Mouse (Mus musculus): ENCODE measurements at regions not wholly inside any gene's neighbourhood (a gene's known extent, or its start where the extent isn't known, plus 50 kb on each side); places are given as distances from the start of the nearest gene placed in this dataset.
A peak's percentile ranks its signal among the peaks of the same experiment; 100 is the strongest.

- DNase-seq (ENCODE audit: low read depth, low spot score): peak; percentile 26
Measured at GRCm38 (mm10) chr8:15734461-15734860, 688.6 kb upstream of the BB014433 start.

GRCm38 (mm10) chr8:15731324-15731723 is 685.4 kb upstream of the BB014433 start:
- DNase-seq (ENCODE audit: low read depth, low spot score): no peak

DNA sequence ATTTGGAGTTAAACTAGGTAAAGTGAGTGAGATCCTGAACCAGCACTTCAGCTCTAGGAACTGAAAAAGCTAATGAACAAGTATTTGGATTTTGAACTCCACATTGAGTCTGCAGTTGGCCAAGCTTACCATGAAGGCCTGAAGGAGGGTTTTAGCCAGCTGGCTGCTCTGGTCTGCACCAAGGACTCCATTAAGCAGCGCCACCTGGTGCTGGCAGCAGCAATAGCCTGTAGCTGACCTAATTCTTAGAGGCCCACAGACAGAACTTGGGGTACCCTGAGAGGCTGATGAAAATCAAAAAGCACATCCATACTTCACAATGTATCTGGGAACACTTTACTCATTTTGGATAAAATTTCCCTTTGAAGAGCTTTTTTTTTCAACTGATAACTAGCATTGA is 683.2 kb upstream of the BB014433 start:
- peak; percentile 56 for DNase-seq (ENCODE audit: low read depth, low spot score)

DNA sequence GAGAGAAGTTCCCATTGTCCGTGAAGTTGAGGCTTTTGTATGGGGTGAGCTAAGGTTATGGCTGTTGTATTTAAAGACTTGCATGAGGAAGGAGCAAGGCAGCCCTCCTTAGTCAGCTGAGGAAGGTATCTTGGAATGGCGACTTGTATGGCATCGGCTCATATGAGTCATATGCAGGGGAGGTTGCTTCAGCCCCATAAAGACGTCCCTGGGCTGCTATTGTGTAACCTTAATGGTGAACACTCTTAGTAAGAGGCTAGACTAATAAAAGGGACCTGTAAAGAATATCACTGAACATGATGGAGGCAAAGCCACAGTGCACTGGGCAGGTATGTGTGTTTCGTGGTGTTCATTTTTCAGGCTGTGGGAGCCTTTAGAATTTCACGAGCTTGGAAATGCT is 680.4 kb upstream of the BB014433 start:
- no peak for DNase-seq (ENCODE audit: low read depth, low spot score)
